Mouse (Mus musculus): Measurements from ENCODE around the gene Teddm2. TPM values are rescaled to one million over a fixed set of nuclear protein-coding genes. Genes with fewer than 3 reads are reported as not detected.

Gene Teddm2
- total and polyA plus RNA-seq, 3 experiments: 0.08 to 0.22 TPM; not detected in 1

GRCm38 (mm10) chr1:153893746-153894145 lies 6.3 kb downstream of the Teddm2 start:
- Histone ChIP-seq H3K4me3 (ENCODE audit: control insufficient read depth in 1 of 2, insufficient read depth in 1 of 2, low read depth in 2 of 2, low read length in 2 of 2) (no peak overlapping the region), H3K79me2 (ENCODE audit: control insufficient read depth, insufficient read depth, low read length, poor library complexity) (no peaks in the 10 kb centered on the region), H3K36me3 (ENCODE audit: control insufficient read depth in 1 of 2, insufficient read depth in 2 of 2, low read length in 2 of 2) (no peaks in the 10 kb centered on the region), H3K9ac (ENCODE audit: control insufficient read depth, low read depth, low read length, poor library complexity, severe bottlenecking) (no peak overlapping the region), H3K4me1 (ENCODE audit: control insufficient read depth in 1 of 2, insufficient read depth in 2 of 2, low read length in 2 of 2) (no peaks in the 10 kb centered on the region), H3K9me3 (replicated peaks; ENCODE audit: insufficient read depth, low read length) (no peaks in the 10 kb centered on the region), H3K27ac (ENCODE audit: control insufficient read depth, low read depth, low read length) (no peak overlapping the region), H3K27me3 (ENCODE audit: control insufficient read depth in 1 of 2, insufficient read depth in 2 of 2, low read length in 2 of 2) (no peaks in the 10 kb centered on the region; a peak in 1 of 4 replicates)
- TF ChIP-seq BHLHE40 (IDR thresholded peaks at IDR 0.05; ENCODE audit: borderline replicate concordance, low read depth, low read length): no peak
- no peak for TF ChIP-seq USF1 (IDR thresholded peaks at IDR 0.05; ENCODE audit: low read depth, low read length)
- no peak for TF ChIP-seq KAT2A (conservative IDR thresholded peaks at IDR 0.05; ENCODE audit: low read depth, low read length)
- no peak for TF ChIP-seq RAD21 (IDR thresholded peaks at IDR 0.05; ENCODE audit: low read depth, low read length)
- no peak for TF ChIP-seq ELF1 (IDR thresholded peaks at IDR 0.05; ENCODE audit: low read depth, low read length)
- TF ChIP-seq POLR2AphosphoS2 (IDR thresholded peaks at IDR 0.05; ENCODE audit: low read length): no peak
- TF ChIP-seq MAZ (IDR thresholded peaks at IDR 0.05; ENCODE audit: low read depth, low read length): no peak
- TF ChIP-seq RCOR1 (IDR thresholded peaks at IDR 0.05; ENCODE audit: low read depth, low read length): no peak
- no peak for TF ChIP-seq MAFK (IDR thresholded peaks at IDR 0.05; ENCODE audit: borderline replicate concordance, low read depth, low read length)
- no peak for TF ChIP-seq ZMIZ1 (IDR thresholded peaks at IDR 0.05; ENCODE audit: low read depth, low read length)
- TF ChIP-seq CHD2 (IDR thresholded peaks at IDR 0.05; ENCODE audit: low read length): no peak
- TF ChIP-seq GABPA (IDR thresholded peaks at IDR 0.05; ENCODE audit: low read depth, low read length): no peak
- TF ChIP-seq MXI1 (IDR thresholded peaks at IDR 0.05; ENCODE audit: low read depth, low read length): no peak
- no peak for TF ChIP-seq POLR2AphosphoS5 (IDR thresholded peaks at IDR 0.05; ENCODE audit: borderline replicate concordance, low read depth, low read length)
- no peak for TF ChIP-seq JUND (IDR thresholded peaks at IDR 0.05; ENCODE audit: low read depth, low read length)
- no peak for TF ChIP-seq NRF1 (IDR thresholded peaks at IDR 0.05; ENCODE audit: insufficient read depth, low read depth, low read length, poor library complexity, severe bottlenecking)
- DNase-seq (ENCODE audit: low read depth, low spot score): no peak

GRCm38 (mm10) chr1:153891442-153891841 lies 8.6 kb downstream of the Teddm2 start, which contains the start of gene Teddm1a:
Gene Teddm1a, plus strand, starts transcription at chr1:153891742.
- TF ChIP-seq CHD1 (IDR thresholded peaks at IDR 0.05; ENCODE audit: low read depth, low read length) (no peak), ZMIZ1 (IDR thresholded peaks at IDR 0.05; ENCODE audit: low read depth, low read length) (no peak), USF2 (IDR thresholded peaks at IDR 0.05; ENCODE audit: borderline replicate concordance in 1 of 2, insufficient read depth in 1 of 2, low read depth in 1 of 2, low read length in 2 of 2) (no peak), NELFE (IDR thresholded peaks at IDR 0.05; ENCODE audit: low read depth, low read length) (no peak), POLR2AphosphoS5 (IDR thresholded peaks at IDR 0.05; ENCODE audit: borderline replicate concordance, low read depth, low read length) (no peak), ETS1 (IDR thresholded peaks at IDR 0.05; ENCODE audit: low read depth, low read length) (no peak), RAD21 (IDR thresholded peaks at IDR 0.05; ENCODE audit: low read depth, low read length) (no peak), POLR2AphosphoS2 (IDR thresholded peaks at IDR 0.05; ENCODE audit: low read length) (no peak), BHLHE40 (IDR thresholded peaks at IDR 0.05; ENCODE audit: borderline replicate concordance, low read depth, low read length) (no peak), RCOR1 (IDR thresholded peaks at IDR 0.05; ENCODE audit: low read depth, low read length) (no peak), UBTF (IDR thresholded peaks at IDR 0.05; ENCODE audit: borderline replicate concordance, insufficient read depth, low read depth, low read length) (no peak), USF1 (IDR thresholded peaks at IDR 0.05; ENCODE audit: low read depth, low read length) (no peak)
- no peaks in the 10 kb centered on the region for H3K36me3 ChIP-seq (ENCODE audit: control insufficient read depth in 1 of 2, insufficient read depth in 2 of 2, low read length in 2 of 2)
- no peak within 1 kb of the TSS for H3K9ac ChIP-seq (ENCODE audit: control insufficient read depth, low read depth, low read length, poor library complexity, severe bottlenecking)
- peaks cover 0 to 1% of the 10 kb centered on the region in 2 experiments; a peak in 2 of 4 replicates for H3K27me3 ChIP-seq (ENCODE audit: control insufficient read depth in 1 of 2, insufficient read depth in 2 of 2, low read length in 2 of 2)
- no peak within 1 kb of the TSS for H3K4me3 ChIP-seq (ENCODE audit: control insufficient read depth in 1 of 2, insufficient read depth in 1 of 2, low read depth in 2 of 2, low read length in 2 of 2)
- no peaks in the 10 kb centered on the region for H3K9me3 ChIP-seq (replicated peaks; ENCODE audit: insufficient read depth, low read length)
- no peaks in the 10 kb centered on the region for H3K4me1 ChIP-seq (ENCODE audit: control insufficient read depth in 1 of 2, insufficient read depth in 2 of 2, low read length in 2 of 2)
- H3K27ac ChIP-seq (ENCODE audit: control insufficient read depth, low read depth, low read length): no peak within 1 kb of the TSS
- no peak for DNase-seq (ENCODE audit: low read depth, low spot score)
- no peaks in the 10 kb centered on the region for H3K79me2 ChIP-seq (ENCODE audit: control insufficient read depth, insufficient read depth, low read length, poor library complexity)

Measured in MEL (cell line).